Mouse (Mus musculus) kidney, postnatal 25 days (tissue): ENCODE data around the gene Mroh2a.

ENCODE experiments used
- DNase-seq, 2 experiments: peaks; one replicate each; pipeline ENCODE4 v3.0.0; 2021; ENCODE audit warnings: mixed read lengths in 2 of 2

Mroh2a gene

GRCm38 (mm10) chr1:88296171-88296920, 69.6 kb downstream of the Mroh2a start:
- DNase-seq, result no peak

GRCm38 (mm10) chr1:88297480-88298258, 70.9 kb downstream of the Mroh2a start:
- no peak for DNase-seq

DNA sequence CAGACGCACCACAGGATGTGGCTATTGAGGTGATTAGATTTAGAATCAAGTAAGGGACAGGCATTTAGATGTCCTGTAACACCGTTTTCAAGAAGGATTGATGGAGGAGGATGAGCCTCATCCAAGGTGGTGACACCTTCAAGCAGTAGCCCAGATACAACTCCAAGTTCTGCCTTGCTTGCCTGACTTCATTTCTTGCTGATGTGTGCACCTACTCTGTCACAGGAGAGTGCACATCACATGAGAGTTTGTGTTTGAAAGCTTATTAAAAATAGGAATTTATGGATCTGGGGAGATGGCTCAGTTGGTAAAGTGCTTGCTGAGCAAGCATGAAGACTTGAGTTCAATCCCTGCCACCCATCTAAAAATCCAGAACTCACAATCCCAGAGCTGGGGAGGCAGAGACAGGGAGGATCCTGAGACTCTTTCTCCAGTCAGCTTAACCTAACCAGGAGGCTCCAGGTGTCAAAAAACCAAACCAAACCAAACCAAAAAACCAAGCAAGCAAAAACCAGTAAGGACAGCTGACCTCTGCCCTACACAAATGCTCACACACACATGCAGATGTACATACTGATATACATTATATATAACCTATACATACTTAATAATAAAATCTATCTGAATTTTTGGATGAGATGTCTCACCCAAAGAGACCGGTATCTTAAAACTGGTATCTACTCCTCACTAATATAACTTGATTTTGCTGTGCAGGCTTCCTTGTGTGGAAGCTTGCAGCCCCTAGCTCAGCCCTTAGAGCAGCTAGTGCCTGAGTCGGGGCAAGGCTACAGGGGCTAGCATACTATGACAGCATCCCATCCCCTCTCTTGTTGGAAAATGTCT, 72.1 kb downstream of the Mroh2a start:
- DNase-seq, result no peak

- no peak for DNase-seq
Observed at GRCm38 (mm10) chr1:88299529-88299945, 72.8 kb downstream of the Mroh2a start.

DNA sequence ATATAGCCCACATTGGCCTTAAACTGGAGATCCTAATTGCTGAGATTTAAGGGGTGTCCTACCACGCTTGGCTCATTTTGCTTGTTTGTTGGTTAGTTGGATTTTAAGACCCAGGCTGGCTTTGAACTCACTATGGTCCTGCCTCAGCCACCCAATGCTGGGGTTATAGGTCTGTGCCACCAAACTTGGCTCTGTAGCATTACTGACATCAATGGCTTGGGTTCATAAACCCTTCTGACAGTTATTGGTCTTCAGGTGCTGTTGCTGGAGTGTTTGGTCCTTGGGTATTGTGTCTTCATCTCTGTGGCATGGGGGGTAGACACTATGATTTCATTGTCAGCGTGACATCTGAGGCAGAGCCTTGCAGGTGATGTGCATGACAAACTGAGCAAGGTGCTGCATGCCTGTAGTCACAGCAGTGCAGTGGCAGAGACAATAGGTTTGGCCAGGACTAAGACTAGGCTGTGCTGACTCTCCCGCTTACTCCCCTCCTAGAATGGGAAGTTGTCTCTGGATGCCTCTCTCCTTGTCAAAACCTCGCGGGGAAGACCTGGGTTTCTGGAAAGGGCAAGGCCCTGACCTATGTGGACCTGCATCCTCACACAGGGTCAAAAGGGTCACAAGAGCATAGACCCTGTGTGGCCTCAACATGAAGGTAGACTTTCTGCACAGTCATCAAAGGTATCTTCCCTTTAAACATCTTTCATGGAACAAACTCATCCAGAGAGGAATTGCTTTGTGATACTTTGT, 73.7 kb downstream of the Mroh2a start:
- no peak for DNase-seq

GRCm38 (mm10) chr1:88301121-88302014, 74.6 kb downstream of the Mroh2a start:
- no peak for DNase-seq

DNA sequence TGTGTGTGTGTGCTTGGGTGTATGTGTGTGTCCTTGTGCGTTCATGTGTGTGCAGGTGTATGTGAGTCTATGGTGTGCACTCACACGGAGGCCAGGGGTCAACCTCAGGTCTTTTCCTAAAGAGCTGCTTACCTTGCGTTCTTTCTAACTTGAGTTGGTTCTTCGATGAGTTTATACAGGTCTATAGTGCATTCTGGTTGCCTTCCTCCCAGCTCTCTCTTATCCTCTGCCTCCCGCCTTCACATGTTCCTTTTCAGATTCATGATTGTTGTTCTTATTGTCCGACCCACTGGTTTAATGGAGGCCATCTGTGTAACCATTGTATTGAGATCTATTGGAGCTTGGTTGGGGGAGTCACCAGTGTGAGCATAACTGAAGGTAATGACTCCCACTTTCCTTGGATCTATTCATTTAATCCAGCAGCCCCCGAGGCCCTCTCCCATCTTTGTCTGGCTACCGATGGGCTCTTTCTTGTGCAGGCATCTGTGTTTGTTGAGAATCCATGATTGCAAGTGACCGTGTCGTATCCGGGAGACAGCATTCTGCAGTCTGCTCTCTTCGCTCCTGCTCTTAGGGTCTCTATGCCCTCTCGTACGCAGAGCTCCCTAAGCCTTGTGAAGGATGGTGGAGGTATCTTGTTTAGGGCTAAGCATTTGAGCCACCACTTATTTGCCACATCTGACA, 75.4 kb downstream of the Mroh2a start:
- DNase-seq, result no peak

GRCm38 (mm10) chr1:88303762-88304161, 77.0 kb downstream of the Mroh2a start:
- no peak for DNase-seq

DNA sequence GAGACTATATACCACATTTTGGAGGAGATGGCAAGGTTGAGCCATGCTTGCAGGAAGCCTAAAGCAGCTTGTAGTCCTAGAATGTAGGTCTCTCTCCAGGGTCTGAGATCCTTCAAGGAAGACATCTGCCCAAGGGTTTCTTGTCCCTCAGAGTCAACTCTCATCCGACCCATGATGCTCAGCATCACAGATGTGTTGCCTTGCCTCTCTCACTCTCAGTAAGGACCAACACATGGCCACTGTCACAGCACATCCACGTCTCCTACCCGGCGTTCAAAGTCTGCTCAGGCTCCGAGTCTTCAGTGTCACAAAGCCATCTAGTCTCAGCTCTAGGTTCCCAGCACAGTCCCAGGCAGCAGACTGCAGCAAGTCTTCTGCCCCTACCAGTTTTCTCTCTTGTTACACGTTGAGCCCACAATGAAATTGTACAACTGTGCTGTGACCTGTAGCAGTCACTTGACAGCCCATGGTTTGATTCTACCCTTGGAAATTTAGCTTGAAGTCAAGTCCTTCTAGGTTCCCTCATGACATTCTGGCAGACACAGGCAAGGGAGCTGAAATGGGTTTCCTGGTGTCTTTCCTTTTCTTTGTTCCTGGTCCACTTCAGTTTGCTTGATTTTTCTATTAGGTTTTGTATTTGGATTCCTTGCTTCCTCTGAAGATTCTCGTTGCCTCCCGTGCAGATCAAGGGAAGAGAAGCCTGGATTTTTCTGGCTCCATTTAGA, 77.6 kb downstream of the Mroh2a start:
- DNase-seq, result no peak

DNA sequence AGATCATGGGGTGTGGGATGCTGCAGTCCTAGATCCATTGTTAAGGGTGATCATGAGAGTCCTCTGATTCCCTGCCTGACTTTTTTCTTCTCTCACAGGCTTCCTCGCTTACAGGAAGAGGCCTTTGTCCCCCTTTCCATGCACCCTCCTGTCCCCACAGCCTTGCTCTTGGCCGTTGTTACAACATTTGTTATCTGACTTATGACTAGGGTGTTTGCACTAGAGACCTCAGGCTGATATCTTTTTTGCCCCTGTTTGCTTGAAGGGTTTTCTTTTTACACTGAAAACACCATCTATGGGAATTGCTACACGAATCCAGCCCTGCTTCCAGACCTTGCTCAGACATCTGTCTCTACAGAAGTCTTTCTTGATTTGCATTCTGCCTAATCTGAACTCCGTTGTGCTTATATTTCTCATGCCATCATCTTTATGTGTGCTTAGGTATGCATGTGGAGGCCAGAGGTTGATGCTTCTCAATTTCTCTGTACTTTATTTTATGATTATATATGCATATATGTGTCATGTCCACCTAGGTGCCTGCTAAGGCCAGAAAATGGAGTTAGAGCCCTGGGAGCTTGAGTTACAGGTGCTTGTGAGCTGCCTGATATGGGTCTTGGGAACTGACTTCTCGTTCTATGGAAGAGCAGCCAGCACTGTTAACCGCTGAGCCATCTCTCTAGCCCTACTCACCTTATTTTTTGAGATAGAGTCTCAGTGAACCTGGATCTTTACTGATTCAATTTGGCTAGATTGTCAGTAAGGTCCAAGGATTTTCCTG, 78.4 kb downstream of the Mroh2a start:
- no peak for DNase-seq

- no peak for DNase-seq
Observed at GRCm38 (mm10) chr1:88306543-88306942, 79.8 kb downstream of the Mroh2a start.

DNA sequence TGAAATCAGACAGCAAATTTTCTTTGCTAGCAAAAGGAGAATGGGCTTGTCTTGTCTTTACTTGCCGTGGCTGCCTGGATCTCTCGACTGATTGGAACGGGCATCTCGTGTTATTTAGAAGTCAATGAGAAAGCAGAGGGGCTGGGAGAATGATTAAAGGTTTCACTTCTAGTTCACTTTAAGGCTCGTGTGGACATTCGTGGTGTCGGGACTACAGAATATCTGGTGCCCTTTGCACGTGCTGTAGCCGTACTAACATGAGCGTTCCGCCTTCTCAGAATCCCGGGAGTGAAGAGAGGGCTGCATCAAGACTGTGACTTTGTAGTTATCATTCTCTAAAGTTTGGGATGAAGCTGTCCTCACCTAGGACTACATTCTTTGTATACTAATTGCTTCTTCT, 80.4 kb downstream of the Mroh2a start:
- DNase-seq, result no peak

GRCm38 (mm10) chr1:88309020-88309419, 82.2 kb downstream of the Mroh2a start:
- no peak for DNase-seq

DNA sequence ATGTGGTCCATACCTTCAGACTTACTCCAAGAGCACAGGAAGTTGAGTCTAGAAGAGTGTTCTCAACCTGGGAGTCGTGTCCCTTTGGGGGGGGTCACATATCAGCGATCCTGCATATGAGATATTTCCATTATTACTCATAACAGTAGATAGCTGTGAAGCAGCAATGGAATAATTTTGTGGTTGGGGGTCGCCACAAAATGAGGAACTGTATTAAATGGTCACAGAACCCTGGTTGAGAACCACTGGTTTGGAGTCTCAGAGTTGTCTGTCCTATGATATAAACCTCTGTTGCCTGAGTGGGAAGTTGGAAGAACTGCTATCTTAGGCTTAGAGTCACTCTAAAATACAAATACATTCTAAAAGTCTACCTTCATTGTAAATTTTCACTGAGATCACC, 83.1 kb downstream of the Mroh2a start:
- no peak for DNase-seq

DNA sequence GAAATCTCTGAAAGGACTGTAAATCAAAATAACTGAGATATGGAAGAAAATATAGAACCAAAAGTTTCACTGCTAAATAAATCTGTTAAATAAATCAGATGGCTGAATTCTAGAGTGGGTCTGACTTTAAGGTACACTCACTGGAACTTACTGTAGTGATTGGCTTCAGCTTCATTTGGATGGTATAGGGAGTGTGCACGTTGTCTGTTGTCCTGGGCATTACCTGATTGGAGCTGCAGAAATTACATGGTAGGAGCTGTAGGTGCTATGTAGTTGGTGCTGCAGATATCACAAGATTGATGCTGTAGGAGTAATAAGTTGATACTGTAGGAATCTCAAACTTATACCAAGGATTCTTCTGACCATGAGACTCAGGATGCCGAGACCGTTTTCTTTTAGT, 83.6 kb downstream of the Mroh2a start:
- no peak for DNase-seq
